Comparison of ENCODE assay signal across 8 mouse cellular contexts in the genomic region with DNA sequence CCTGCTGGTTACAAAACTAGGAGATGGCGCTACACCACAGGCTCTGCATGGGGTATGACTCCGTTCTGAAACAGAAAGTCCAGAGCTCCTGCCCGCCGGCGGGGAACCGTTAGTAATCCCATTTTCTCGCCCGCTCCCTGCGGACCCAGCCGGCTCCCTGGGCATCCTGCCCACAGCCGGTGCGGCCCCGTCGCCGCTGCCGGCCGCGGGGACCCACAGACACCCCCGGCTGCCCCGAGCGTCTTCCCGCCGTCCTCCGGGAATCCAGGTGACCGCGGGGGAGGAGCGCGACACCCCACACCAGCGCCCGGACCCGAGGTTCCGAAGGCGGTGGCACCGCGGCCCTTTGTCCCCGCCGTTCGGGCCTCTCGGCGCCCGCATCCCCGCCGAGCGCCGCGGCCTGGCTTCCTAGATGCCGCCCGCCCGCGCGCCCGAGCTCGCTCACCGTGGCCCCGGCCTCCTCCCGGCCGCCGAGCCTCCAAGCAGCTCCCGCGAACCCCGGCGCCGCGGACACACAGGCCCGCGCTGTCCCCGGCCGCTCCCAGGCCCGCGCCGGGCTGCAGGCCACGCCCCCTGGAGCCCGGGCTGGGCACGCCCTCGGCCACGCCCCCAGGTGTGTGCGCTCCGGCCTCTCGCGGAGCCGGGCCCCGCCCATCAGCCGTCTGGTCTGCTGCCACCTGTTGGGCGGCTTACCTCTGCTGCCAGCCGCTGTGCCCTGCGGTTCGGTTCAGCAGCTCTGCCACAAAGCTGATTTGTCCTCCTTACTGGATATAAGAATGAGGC. TPM values are rescaled to one million over a fixed set of nuclear protein-coding genes. Genes with fewer than 3 reads are reported as not detected.
DNase-seq lines count a peak whose midpoint lies in the region; ATAC-seq lines count a peak whose summit lies in the region.

A gene (minus strand): TSS at position 605 of the 783 bp plus-strand sequence.

- DNase-seq in R1 (ENCODE audit: low read depth, low spot score): peak; percentile 87
- DNase-seq in cerebellum, postnatal 25 days: peak; percentile 97 to 99
- DNase-seq in frontal cortex, postnatal 36 days (ENCODE audit: low spot score in 2 of 2): peak; percentile 87 to 91
- peak; percentile 85 for DNase-seq in left cerebral cortex, adult 11 months (ENCODE audit: low spot score)
- DNase-seq in lung, postnatal 4 days: peak; percentile 96 to 97
- DNase-seq in retina, postnatal 7 days (ENCODE audit: low read depth, low spot score): peak; percentile 92
- peak; percentile 95 for DNase-seq in urinary bladder, adult 2 months (ENCODE audit: low spot score)

- H3K4me3 ChIP-seq in hindbrain, embryonic 15.5 days: peak within 1 kb of the TSS; percentile 88

- H3K4me1 ChIP-seq in hindbrain, embryonic 15.5 days (replicated peaks): peaks cover 19% of the 10 kb centered on the region

- ATAC-seq in hindbrain, embryonic 15.5 days (ENCODE audit: low FRiP score, low read depth): peak; percentile 96

- peak within 1 kb of the TSS; percentile 93 for H3K9ac ChIP-seq in hindbrain, embryonic 15.5 days

- H3K36me3 ChIP-seq in hindbrain, embryonic 15.5 days: peaks cover 20% of the 10 kb centered on the region

- H3K9me3 ChIP-seq in hindbrain, embryonic 15.5 days: no peaks in the 10 kb centered on the region

- peak within 1 kb of the TSS; percentile 84 for H3K27ac ChIP-seq in hindbrain, embryonic 15.5 days (replicated peaks)

- peak within 1 kb of the TSS; percentile 71 for H3K4me2 ChIP-seq in hindbrain, embryonic 15.5 days

- no peaks in the 10 kb centered on the region for H3K27me3 ChIP-seq in hindbrain, embryonic 15.5 days

- under 1% methylated on average over 75 of the region's 87 CpGs for WGBS in hindbrain, embryonic 15.5 days

RNA-seq across cellular contexts. Expression of the gene that starts here (rescaled TPM):
- 51.2 and 55.5 TPM in 2 replicates for polyA plus RNA-seq in hindbrain, embryonic 15.5 days (2015; fragmentation: Nextera tagmentation; extraction: Ambion mirVana)
- 86.6 and 99.4 TPM in 2 replicates for polyA plus RNA-seq in urinary bladder, adult 2 months (2012; rRNA removed)

Comparison
In these comparisons a context has a peak if more than half of its experiments do, and no peak if none do; other contexts are left out.
1. Peak in every context shown above with its lines: DNase-seq, ATAC-seq, H3K4me3 ChIP-seq and H3K27ac ChIP-seq.